Mouse (Mus musculus): ENCODE results near the gene Pias4.

DNA sequence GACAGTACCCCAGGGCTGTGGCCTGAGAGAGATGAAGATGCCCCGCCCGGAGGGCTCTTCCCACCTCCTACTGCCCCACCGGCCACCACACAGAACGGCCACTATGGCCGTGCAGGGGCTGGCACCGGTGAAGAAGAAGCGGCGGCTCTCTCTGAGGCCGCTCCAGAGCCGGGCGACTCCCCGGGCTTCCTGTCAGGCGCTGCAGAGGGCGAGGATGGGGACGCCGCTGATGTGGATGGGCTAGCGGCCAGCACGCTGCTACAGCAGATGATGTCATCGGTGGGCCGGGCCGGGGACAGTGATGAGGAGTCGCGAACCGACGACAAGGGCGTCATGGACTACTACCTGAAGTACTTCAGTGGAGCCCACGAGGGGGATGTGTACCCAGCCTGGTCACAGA lies 23.1 kb downstream of the Pias4 start:
- TF ChIP-seq CTCF (IDR thresholded peaks at IDR 0.05; ENCODE audit: low read depth) (no peak), EP300 (optimal IDR thresholded peaks at IDR 0.05) (no peak)

Data from stomach, postnatal 0 days (tissue).